Mouse (Mus musculus): ENCODE results near the gene Cdc42bpg.

Gene Cdc42bpg

GRCm38 (mm10) chr19:6331178-6331577 is 24.9 kb downstream of the Cdc42bpg start:
- DNase-seq (ENCODE audit: low spot score in 2 of 2) = no peak

GRCm38 (mm10) chr19:6331719-6332516 is 25.7 kb downstream of the Cdc42bpg start:
- DNase-seq (ENCODE audit: low spot score in 2 of 2) = peak; percentile 66

- no peak for DNase-seq (ENCODE audit: low spot score in 2 of 2)
Measured at GRCm38 (mm10) chr19:6333761-6334595, 27.7 kb downstream of the Cdc42bpg start.

- peak; percentile 93 to 95 for DNase-seq (ENCODE audit: low spot score in 2 of 2)
Measured at GRCm38 (mm10) chr19:6334673-6335457, 28.6 kb downstream of the Cdc42bpg start, which contains the start of gene Men1. Men1 (plus strand) TSS chr19:6334979.

- peak; percentile 24 to 34 for DNase-seq (ENCODE audit: low spot score in 2 of 2)
Measured at GRCm38 (mm10) chr19:6335458-6335827, 29.2 kb downstream of the Cdc42bpg start.

GRCm38 (mm10) chr19:6336920-6337319 is 30.7 kb downstream of the Cdc42bpg start:
- DNase-seq (ENCODE audit: low spot score in 2 of 2) = no peak

GRCm38 (mm10) chr19:6338171-6338570 is 31.9 kb downstream of the Cdc42bpg start:
- DNase-seq (ENCODE audit: low spot score in 2 of 2) = no peak

- DNase-seq (ENCODE audit: low spot score in 2 of 2) = no peak
Measured at GRCm38 (mm10) chr19:6338716-6339115, 32.5 kb downstream of the Cdc42bpg start.

GRCm38 (mm10) chr19:6339191-6339590 is 32.9 kb downstream of the Cdc42bpg start:
- no peak for DNase-seq (ENCODE audit: low spot score in 2 of 2)

- DNase-seq (ENCODE audit: low spot score in 2 of 2) = peak; percentile 85 to 86
Measured at GRCm38 (mm10) chr19:6339890-6340504, 33.7 kb downstream of the Cdc42bpg start.

GRCm38 (mm10) chr19:6340524-6341452 is 34.5 kb downstream of the Cdc42bpg start, which contains the start of gene Map4k2:
Map4k2 (plus strand) TSS chr19:6341135.
- DNase-seq (ENCODE audit: low spot score in 2 of 2) = peak; percentile 90 to 92

- DNase-seq (ENCODE audit: low spot score in 2 of 2) = peak; percentile 48 to 65
Measured at GRCm38 (mm10) chr19:6341453-6342077, 35.3 kb downstream of the Cdc42bpg start.

- DNase-seq (ENCODE audit: low spot score in 2 of 2) = peak; percentile 48 to 62
Measured at GRCm38 (mm10) chr19:6342276-6342933, 36.1 kb downstream of the Cdc42bpg start.

- no peak for DNase-seq (ENCODE audit: low spot score in 2 of 2)
Measured at GRCm38 (mm10) chr19:6343066-6343925, 37.0 kb downstream of the Cdc42bpg start.

GRCm38 (mm10) chr19:6343996-6344395 is 37.7 kb downstream of the Cdc42bpg start:
- no peak for DNase-seq (ENCODE audit: low spot score in 2 of 2)

GRCm38 (mm10) chr19:6346023-6346422 is 39.8 kb downstream of the Cdc42bpg start:
- DNase-seq (ENCODE audit: low spot score in 2 of 2) = no peak

GRCm38 (mm10) chr19:6346661-6347060 is 40.4 kb downstream of the Cdc42bpg start:
- DNase-seq (ENCODE audit: low spot score in 2 of 2) = no peak

- DNase-seq (ENCODE audit: low spot score in 2 of 2) = no peak
Measured at GRCm38 (mm10) chr19:6347615-6348014, 41.4 kb downstream of the Cdc42bpg start.

All from spleen, postnatal 36 days (tissue).